Mouse (Mus musculus): ENCODE measurements around the gene H6pd. TPM values are rescaled to one million over a fixed set of nuclear protein-coding genes. Genes with fewer than 3 reads are reported as not detected.

Gene H6pd
- polyA plus RNA-seq, 1 experiment = 5.7 TPM

DNA sequence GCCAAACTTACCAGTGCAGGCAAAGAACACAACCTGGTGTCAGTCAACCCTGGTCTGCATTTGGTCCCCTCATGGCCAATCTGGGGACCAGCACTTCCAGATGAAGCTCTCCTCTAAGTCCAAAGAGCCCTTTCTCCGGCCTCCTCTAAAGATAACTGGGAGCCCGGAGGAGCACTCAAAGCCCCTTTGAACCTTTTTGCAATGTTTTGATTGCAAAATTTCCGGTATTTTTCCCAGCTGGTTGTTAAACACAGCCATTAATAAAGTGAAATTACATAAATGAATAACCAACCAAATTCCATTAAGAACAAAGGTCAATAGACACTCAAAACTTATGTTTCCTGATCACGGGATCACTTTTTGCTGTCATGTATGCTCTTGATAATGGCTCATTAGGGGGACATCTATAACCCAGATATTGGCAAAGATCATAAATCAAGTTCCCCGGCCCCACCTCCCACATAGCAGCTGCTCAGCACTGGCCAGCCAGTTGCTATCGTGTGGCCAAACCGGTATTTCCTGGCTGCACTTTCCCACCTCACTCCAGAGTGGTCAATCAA, 5.7 kb downstream of the H6pd start:
- Histone ChIP-seq H3K4me1 (ENCODE audit: control insufficient read depth, insufficient read depth, low read length) (peaks cover 6% of the 10 kb centered on the region), H3K27ac (ENCODE audit: insufficient read depth, low read length) (no peak overlapping the region), H3K4me3 (ENCODE audit: insufficient read depth, low read length) (no peak overlapping the region)
- TF ChIP-seq CTCF (IDR thresholded peaks at IDR 0.05; ENCODE audit: extremely low read depth, insufficient read depth, low read length) (no peak), POLR2A (IDR thresholded peaks at IDR 0.05; ENCODE audit: extremely low read depth, insufficient read depth, low read length) (no peak)

DNA sequence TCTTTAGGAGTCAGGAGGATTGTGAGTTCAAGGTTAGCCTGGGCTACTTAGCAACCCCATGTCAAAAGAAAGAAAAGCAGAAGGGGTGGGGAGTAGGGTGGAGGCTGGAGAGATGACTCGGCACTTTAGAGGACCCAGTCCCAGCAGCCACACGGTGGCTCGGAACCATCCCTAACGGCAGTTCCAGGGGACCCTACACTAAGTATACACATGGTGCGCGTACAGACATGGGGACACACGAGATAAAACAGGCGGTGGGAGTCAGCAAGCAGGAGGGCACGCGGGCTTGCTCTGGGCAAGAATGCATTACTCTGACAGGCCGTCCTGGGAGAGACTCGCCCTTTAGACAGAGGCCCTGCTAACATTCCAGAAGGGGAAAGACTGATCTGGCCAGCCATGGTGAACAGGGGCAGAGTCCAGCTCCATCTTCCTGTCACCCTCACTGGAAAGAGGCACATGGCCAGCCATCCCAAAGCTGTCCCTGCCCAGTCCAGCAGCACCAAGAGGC, 6.7 kb downstream of the H6pd start:
- Histone ChIP-seq H3K4me3 (ENCODE audit: insufficient read depth, low read length) (no peak overlapping the region), H3K4me1 (ENCODE audit: control insufficient read depth, insufficient read depth, low read length) (peaks cover 4% of the 10 kb centered on the region; the same call in 1 of the 2 replicates), H3K27ac (ENCODE audit: insufficient read depth, low read length) (no peak overlapping the region)
- TF ChIP-seq CTCF (IDR thresholded peaks at IDR 0.05; ENCODE audit: extremely low read depth, insufficient read depth, low read length) (no peak), POLR2A (IDR thresholded peaks at IDR 0.05; ENCODE audit: extremely low read depth, insufficient read depth, low read length) (no peak)

DNA sequence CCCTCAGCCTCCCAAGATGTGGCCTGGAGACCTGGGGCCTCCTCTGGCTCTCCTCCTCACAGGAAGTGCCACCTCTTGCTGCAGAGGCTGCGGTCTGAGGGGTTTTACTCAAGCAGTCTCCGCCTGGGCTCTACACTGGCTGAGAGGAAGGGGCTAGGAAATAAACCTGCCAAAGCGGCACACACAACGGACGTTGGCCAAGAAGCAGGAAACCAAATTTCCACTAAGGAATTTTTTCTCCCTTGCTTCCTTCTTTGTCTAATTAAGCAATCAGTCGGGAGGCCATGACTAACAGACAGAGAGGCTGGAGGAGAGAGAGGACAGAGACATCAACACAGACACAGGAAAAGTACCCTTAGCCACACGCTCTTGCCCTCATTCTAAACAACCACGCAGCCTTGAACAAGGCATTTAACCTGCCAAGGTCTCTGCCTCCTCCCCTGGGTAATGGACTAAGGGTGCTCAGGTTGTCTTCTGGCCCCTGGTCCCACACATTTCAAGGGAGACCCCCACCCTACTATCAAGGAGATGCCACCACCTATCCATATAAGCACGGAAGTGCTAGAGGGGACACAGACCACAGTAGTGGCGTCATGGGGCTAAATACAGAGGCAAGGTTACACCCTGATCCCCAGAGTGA, 7.5 kb downstream of the H6pd start:
- Histone ChIP-seq H3K4me1 (ENCODE audit: control insufficient read depth, insufficient read depth, low read length) (0 out of 2 replicates have a peak, but pooled peaks cover 2% of the 10 kb centered on the region), H3K4me3 (ENCODE audit: insufficient read depth, low read length) (no peak overlapping the region), H3K27ac (ENCODE audit: insufficient read depth, low read length) (no peak overlapping the region)
- TF ChIP-seq CTCF (IDR thresholded peaks at IDR 0.05; ENCODE audit: extremely low read depth, insufficient read depth, low read length) (no peak), POLR2A (IDR thresholded peaks at IDR 0.05; ENCODE audit: extremely low read depth, insufficient read depth, low read length) (no peak)

DNA sequence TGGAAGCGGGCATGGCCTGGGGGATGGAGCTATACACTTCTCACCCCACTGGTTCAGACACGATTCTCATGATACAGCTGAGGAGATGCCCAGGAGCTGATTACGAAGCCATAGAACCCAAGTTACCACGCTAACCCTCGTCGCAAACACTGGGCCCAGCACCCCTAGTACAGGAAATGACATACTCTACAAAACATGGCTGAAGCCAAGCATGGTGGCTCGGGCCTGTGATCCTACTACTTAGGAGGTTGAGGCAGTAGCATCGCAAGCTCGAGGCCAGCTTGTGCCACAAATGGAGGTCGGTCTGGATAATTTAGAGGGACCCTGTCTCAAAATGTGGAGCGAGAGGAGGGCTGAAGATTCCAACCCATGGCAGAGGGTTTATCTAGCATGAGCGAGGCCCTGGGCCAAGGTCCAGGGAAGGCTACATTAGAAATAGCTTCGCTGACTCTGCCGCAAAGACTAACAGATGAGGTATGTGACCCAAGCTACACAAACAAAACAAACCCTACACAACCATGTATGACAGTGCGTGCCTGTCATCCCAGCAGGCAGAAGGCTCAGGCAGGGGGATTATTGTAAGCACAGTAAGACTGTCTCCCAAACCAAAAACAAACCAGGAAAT, 8.8 kb downstream of the H6pd start:
- H3K27ac ChIP-seq (ENCODE audit: insufficient read depth, low read length) = no peak overlapping the region
- no peak for TF ChIP-seq CTCF (IDR thresholded peaks at IDR 0.05; ENCODE audit: extremely low read depth, insufficient read depth, low read length)
- TF ChIP-seq POLR2A (IDR thresholded peaks at IDR 0.05; ENCODE audit: extremely low read depth, insufficient read depth, low read length) = no peak
- H3K4me1 ChIP-seq (ENCODE audit: control insufficient read depth, insufficient read depth, low read length) = 0 out of 2 replicates have a peak, but pooled peaks cover 2% of the 10 kb centered on the region
- H3K4me3 ChIP-seq (ENCODE audit: insufficient read depth, low read length) = no peak overlapping the region

DNA sequence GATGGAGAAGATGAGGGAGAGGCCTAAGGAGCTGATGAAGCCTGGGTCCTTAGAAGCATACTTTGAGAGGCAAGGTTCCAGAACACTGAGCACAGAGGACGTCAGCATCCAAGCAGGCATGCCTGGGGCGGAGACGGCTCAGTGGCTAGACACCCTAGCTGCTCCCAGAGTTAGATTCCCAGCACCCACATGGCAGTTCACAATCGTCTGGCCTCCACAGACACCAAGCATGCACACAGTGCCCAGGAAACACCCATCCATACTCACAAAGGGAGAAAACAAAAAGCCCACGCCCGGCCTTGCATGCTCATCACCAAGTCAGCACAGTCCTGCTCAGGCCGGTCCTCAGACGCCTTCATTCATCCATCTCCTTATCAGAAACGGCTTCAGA, 9.3 kb downstream of the H6pd start:
- H3K4me1 ChIP-seq (ENCODE audit: control insufficient read depth, insufficient read depth, low read length) = 0 out of 2 replicates have a peak, but pooled peaks cover 2% of the 10 kb centered on the region
- no peak overlapping the region for H3K27ac ChIP-seq (ENCODE audit: insufficient read depth, low read length)

DNA sequence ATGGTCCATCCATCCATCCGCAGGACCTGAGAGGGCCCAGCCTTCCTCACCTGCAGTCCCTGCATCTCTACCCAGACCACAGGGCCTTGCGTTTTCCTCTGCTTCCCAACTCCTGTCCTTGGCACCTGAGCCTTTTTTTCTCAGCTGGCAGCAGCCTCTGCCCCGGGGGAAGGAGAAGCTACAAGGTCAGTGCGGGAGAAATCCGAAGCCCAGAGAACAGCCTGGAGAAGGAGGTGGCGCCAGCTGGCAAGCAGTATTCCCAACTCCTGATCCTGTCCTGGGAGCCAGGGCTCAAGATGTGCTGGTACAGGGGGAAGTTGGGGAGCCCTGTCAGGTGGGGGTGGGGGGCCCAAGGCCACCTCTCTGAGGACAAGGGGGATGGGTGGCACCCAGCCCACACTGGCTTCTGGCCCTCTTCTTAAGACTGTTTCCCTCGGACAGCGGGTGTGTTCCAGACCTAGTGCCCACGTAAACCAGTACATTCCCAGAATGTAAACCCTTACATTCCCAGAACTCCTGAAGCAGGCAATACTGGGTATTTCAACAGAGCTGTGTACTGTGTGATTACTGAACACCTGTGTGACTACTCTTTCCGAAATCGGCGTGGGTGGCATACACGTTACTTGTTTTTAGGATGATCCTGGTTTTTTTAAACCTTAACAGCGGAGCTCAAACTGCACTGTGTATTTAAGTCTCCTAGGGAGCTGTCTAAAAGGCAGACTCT, 9.9 kb downstream of the H6pd start:
- TF ChIP-seq POLR2A (IDR thresholded peaks at IDR 0.05; ENCODE audit: extremely low read depth, insufficient read depth, low read length) = no peak
- no peak for TF ChIP-seq CTCF (IDR thresholded peaks at IDR 0.05; ENCODE audit: extremely low read depth, insufficient read depth, low read length)
- no peak overlapping the region for H3K4me3 ChIP-seq (ENCODE audit: insufficient read depth, low read length)
- H3K27ac ChIP-seq (ENCODE audit: insufficient read depth, low read length) = no peak overlapping the region
- 0 out of 2 replicates have a peak, but pooled peaks cover 2% of the 10 kb centered on the region for H3K4me1 ChIP-seq (ENCODE audit: control insufficient read depth, insufficient read depth, low read length)

More for the DNA sequence above, 9.3 kb downstream of the H6pd start:
- no peak for TF ChIP-seq POLR2A (IDR thresholded peaks at IDR 0.05; ENCODE audit: extremely low read depth, insufficient read depth, low read length)
- TF ChIP-seq CTCF (IDR thresholded peaks at IDR 0.05; ENCODE audit: extremely low read depth, insufficient read depth, low read length) = no peak
- no peak overlapping the region for H3K4me3 ChIP-seq (ENCODE audit: insufficient read depth, low read length)

DNA sequence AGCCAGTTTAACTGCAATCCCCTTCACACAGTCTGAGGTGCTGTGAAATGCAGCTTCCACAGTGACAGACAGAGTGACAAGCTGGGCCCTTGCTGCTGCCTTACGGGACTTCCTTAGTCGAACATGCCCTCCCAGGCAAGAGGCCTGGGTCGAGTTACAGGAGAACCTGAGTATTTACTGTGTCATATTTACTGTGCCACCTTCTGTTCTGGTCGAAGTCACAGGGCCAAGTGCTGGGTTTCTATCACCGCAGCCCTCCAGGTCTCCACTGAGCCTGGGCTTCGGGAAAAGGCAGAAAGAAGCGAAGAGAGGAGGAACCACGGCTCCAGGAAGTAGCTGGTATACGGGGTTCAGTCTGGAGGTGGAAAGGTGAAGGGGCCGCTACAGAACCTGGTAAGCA, 10.8 kb downstream of the H6pd start:
- H3K4me1 ChIP-seq (ENCODE audit: control insufficient read depth, insufficient read depth, low read length) = 0 out of 2 replicates have a peak, but pooled peaks cover 2% of the 10 kb centered on the region
- no peak overlapping the region for H3K4me3 ChIP-seq (ENCODE audit: insufficient read depth, low read length)
- no peak overlapping the region for H3K27ac ChIP-seq (ENCODE audit: insufficient read depth, low read length)
- no peak for TF ChIP-seq CTCF (IDR thresholded peaks at IDR 0.05; ENCODE audit: extremely low read depth, insufficient read depth, low read length)
- TF ChIP-seq POLR2A (IDR thresholded peaks at IDR 0.05; ENCODE audit: extremely low read depth, insufficient read depth, low read length) = no peak

DNA sequence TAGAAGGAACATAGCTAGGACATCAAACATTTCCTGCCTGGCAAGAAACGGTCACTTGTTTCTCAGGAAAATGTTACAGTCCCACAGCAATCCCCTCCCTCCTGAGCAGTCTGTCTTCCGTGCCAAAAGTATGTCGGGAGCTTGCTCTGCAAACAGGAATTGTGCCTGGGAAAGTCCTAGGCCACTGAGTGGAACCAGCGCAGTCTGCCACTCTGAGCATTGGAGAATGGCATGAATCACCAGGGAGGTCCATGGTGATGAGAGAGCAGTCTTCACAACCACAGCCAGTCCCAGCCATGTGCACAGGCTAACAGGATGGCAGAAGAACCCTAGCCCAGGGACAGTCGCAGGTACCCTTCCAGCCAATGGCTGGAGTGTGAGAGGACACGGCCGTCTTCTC, 12.4 kb downstream of the H6pd start:
- Histone ChIP-seq H3K4me3 (ENCODE audit: insufficient read depth, low read length) (no peak overlapping the region), H3K27ac (ENCODE audit: insufficient read depth, low read length) (no peak overlapping the region), H3K4me1 (ENCODE audit: control insufficient read depth, insufficient read depth, low read length) (0 out of 2 replicates have a peak, but pooled peaks cover 2% of the 10 kb centered on the region)
- TF ChIP-seq CTCF (IDR thresholded peaks at IDR 0.05; ENCODE audit: extremely low read depth, insufficient read depth, low read length) = no peak
- no peak for TF ChIP-seq POLR2A (IDR thresholded peaks at IDR 0.05; ENCODE audit: extremely low read depth, insufficient read depth, low read length)

DNA sequence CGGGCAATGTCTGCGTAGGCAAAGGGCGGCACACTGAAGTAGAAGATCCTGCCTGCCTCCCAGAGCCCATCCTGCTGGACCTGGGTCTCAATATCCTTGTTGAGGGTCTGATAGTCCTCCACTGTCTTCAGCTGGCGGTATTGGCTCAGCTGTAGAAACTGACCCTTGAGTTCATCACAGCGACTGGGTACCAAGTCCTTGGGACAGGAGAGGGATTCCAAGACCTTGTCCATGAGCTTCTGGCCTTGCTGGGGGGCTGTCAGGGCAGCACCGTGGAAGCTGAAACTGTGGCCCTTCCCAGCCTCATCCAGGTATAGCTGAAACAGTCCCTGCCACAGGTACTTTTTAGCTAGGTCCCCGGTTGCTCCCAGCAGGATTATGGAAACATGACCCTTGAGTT, 12.9 kb downstream of the H6pd start:
- Histone ChIP-seq H3K4me1 (ENCODE audit: control insufficient read depth, insufficient read depth, low read length) (0 out of 2 replicates have a peak, but pooled peaks cover 2% of the 10 kb centered on the region), H3K27ac (ENCODE audit: insufficient read depth, low read length) (no peak overlapping the region), H3K4me3 (ENCODE audit: insufficient read depth, low read length) (no peak overlapping the region)
- no peak for TF ChIP-seq POLR2A (IDR thresholded peaks at IDR 0.05; ENCODE audit: extremely low read depth, insufficient read depth, low read length)
- no peak for TF ChIP-seq CTCF (IDR thresholded peaks at IDR 0.05; ENCODE audit: extremely low read depth, insufficient read depth, low read length)
